ENCODE assay signal across 16 mouse cellular contexts in the genomic region with DNA sequence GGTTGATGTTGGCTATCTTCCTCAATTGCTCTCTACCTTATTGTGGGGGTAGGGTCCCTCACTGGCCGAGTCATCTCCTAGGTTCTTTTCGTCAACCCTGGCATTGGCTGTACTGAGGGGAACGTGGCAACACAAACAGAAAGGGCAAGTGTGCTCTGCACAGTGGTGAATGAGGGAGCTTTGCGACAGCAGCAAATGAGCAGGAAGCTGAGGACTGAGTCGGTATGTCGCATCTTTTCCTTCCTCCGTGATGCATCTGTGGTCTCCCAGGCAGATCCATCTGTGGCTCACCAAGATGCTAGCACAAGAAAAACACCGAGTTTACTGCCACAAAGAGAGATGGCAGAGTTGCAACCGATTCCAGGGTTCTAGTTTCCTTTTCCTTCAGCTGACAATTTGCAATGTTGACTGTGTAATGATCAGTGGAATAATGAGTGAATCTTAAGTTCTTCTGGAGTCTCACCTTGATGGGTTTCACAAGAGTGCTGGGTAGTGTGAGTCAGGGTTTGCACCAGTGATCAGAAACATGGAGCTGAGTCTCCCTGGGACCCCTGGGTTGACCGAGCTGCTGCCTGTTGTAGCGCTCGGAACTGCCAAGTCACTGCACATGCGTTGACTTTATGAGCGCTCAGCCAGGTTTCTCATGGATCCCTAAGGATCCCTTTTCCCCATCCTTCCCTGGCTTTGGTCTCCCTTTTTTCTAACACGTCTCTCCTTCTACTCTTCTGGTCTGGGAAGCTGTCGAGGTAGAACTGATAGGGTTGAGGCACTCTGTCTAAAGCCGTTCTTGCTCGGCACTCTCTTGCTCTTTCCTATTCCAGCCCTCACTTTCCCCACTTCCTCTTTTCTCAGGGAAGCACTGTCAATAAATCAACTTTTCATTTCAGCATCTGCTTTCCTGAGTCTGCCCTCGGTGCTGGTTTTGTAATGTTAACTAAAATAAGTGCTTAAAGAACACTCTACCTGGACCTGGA. TPM values are rescaled to one million over a fixed set of nuclear protein-coding genes. Genes with fewer than 3 reads are reported as not detected.
DNase-seq lines count a peak whose midpoint lies in the region; ATAC-seq and TF ChIP-seq lines count a peak whose summit lies in the region.
"Had no signal": no experiment of that assay in that cellular context is flagged by ENCODE, and none has a peak within 500 bp of the region (broad histone marks: within the 10 kb centered on the region; RNA-seq: fewer than 3 reads in every experiment).

No protein-coding gene starts in this region.

- H3K4me3 ChIP-seq in bone marrow macrophage, adult 2 months (ENCODE audit: insufficient read depth, low read length), result peak overlapping the region; percentile 42
- no peak overlapping the region for H3K4me3 ChIP-seq in liver, embryonic 12.5 days
- no peak overlapping the region for H3K4me3 ChIP-seq in midbrain, embryonic 16.5 days (ENCODE audit: low read depth, low read length)
- H3K4me3 ChIP-seq in hindbrain, embryonic 11.5 days (ENCODE audit: low read depth, low read length), result no peak overlapping the region
- H3K4me3 ChIP-seq: heart, embryonic 13.5 days; hindbrain, embryonic 10.5 days; neural tube, embryonic 12.5 days had no signal

- no peaks in the 10 kb centered on the region for H3K36me3 ChIP-seq in liver, embryonic 12.5 days
- H3K36me3 ChIP-seq in midbrain, embryonic 16.5 days (ENCODE audit: control insufficient read depth, insufficient read depth, low read length), result no peaks in the 10 kb centered on the region
- no peaks in the 10 kb centered on the region for H3K36me3 ChIP-seq in hindbrain, embryonic 11.5 days (ENCODE audit: control insufficient read depth, insufficient read depth, low read length)
- H3K36me3 ChIP-seq: heart, embryonic 13.5 days; hindbrain, embryonic 10.5 days; neural tube, embryonic 12.5 days had no signal

- H3K4me1 ChIP-seq in bone marrow macrophage, adult 2 months (ENCODE audit: control insufficient read depth, insufficient read depth, low read length), result peaks cover 26% of the 10 kb centered on the region
- H3K4me1 ChIP-seq in liver, embryonic 12.5 days, result no peaks in the 10 kb centered on the region
- no peaks in the 10 kb centered on the region for H3K4me1 ChIP-seq in midbrain, embryonic 16.5 days (ENCODE audit: control insufficient read depth, insufficient read depth, low read length)
- H3K4me1 ChIP-seq in hindbrain, embryonic 11.5 days (replicated peaks; ENCODE audit: control insufficient read depth, insufficient read depth, low read length), result no peaks in the 10 kb centered on the region
- H3K4me1 ChIP-seq: neural tube, embryonic 12.5 days had no signal

- no peaks in the 10 kb centered on the region; the same call in 1 of the 2 replicates for H3K27me3 ChIP-seq in liver, embryonic 12.5 days (replicated peaks)
- H3K27me3 ChIP-seq in midbrain, embryonic 16.5 days (ENCODE audit: control insufficient read depth, insufficient read depth, low read depth, low read length), result no peaks in the 10 kb centered on the region
- no peaks in the 10 kb centered on the region for H3K27me3 ChIP-seq in hindbrain, embryonic 11.5 days (ENCODE audit: control insufficient read depth, insufficient read depth, low read length)
- H3K27me3 ChIP-seq: heart, embryonic 13.5 days; neural tube, embryonic 12.5 days had no signal

- peak overlapping the region; percentile 35 for H3K4me2 ChIP-seq in liver, embryonic 12.5 days
- no peak overlapping the region for H3K4me2 ChIP-seq in midbrain, embryonic 16.5 days (ENCODE audit: low read length)
- H3K4me2 ChIP-seq in hindbrain, embryonic 11.5 days (replicated peaks; ENCODE audit: low read depth, low read length), result no peak overlapping the region
- H3K4me2 ChIP-seq: heart, embryonic 13.5 days; neural tube, embryonic 12.5 days had no signal

- H3K27ac ChIP-seq in bone marrow macrophage, adult 2 months (ENCODE audit: insufficient read depth, low read depth, low read length), result peak overlapping the region; percentile 15
- H3K27ac ChIP-seq in liver, embryonic 12.5 days, result no peak overlapping the region
- H3K27ac ChIP-seq in midbrain, embryonic 16.5 days (ENCODE audit: low read length), result no peak overlapping the region
- H3K27ac ChIP-seq in hindbrain, embryonic 11.5 days (ENCODE audit: low read depth, low read length), result no peak overlapping the region
- H3K27ac ChIP-seq: heart, embryonic 13.5 days; hindbrain, embryonic 10.5 days; neural tube, embryonic 12.5 days had no signal

- H3K9me3 ChIP-seq in liver, embryonic 12.5 days (replicated peaks), result no peaks in the 10 kb centered on the region
- no peaks in the 10 kb centered on the region for H3K9me3 ChIP-seq in midbrain, embryonic 16.5 days (replicated peaks; ENCODE audit: control insufficient read depth, low read length, poor library complexity, severe bottlenecking)
- no peaks in the 10 kb centered on the region for H3K9me3 ChIP-seq in hindbrain, embryonic 11.5 days (ENCODE audit: control insufficient read depth, low read length)
- H3K9me3 ChIP-seq: neural tube, embryonic 12.5 days had no signal

- DNase-seq in layer of hippocampus, adult 9-11 months, result peak; percentile 27
- no peak for DNase-seq in layer of hippocampus, adult 8-10 months (ENCODE audit: low spot score in 2 of 2)
- DNase-seq in hindbrain, embryonic 11.5 days (ENCODE audit: low spot score), result no peak
- DNase-seq: cerebellum, postnatal 10 days; lung, postnatal 4 days; right cerebral cortex, postnatal 4 days; thymus, adult 2 months had no signal

- no peak for TF ChIP-seq POLR2A in bone marrow macrophage, adult 2 months (IDR thresholded peaks at IDR 0.05; ENCODE audit: borderline replicate concordance, low read depth, low read length)

- 29% methylated on average over 19 of the region's 19 CpGs for WGBS in liver, embryonic 12.5 days (ENCODE audit: insufficient replicate concordance)
- 89% methylated on average over 19 of the region's 19 CpGs for WGBS in midbrain, embryonic 16.5 days
- WGBS in hindbrain, embryonic 11.5 days, result 84% methylated on average over 19 of the region's 19 CpGs

- no peak overlapping the region for H3K9ac ChIP-seq in liver, embryonic 12.5 days
- H3K9ac ChIP-seq in midbrain, embryonic 16.5 days (ENCODE audit: low read depth, low read length), result no peak overlapping the region
- H3K9ac ChIP-seq in hindbrain, embryonic 11.5 days (ENCODE audit: low read depth, low read length), result no peak overlapping the region
- H3K9ac ChIP-seq: heart, embryonic 13.5 days; neural tube, embryonic 12.5 days had no signal

- ATAC-seq in liver, embryonic 12.5 days, result no peak
- peak; percentile 82 for ATAC-seq in megakaryocyte progenitor cell, adult 5-6 weeks (replicated peaks; ENCODE audit: poor library complexity)
- no peak for ATAC-seq in midbrain, embryonic 16.5 days
- no peak for ATAC-seq in cerebellum, adult (ENCODE audit: insufficient number of reproducible peaks, low FRiP score, low TSS enrichment)
- no peak for ATAC-seq in hindbrain, embryonic 11.5 days (ENCODE audit: low FRiP score)
- ATAC-seq: intestine, embryonic 16.5 days had no signal

- no peak for TF ChIP-seq CTCF in bone marrow macrophage, adult 2 months (IDR thresholded peaks at IDR 0.05; ENCODE audit: low read depth, low read length)

RNA-seq across cellular contexts. Expression of a gene that starts 26.4 kb away (rescaled TPM):
- under 1 TPM; 0.18 to 0.55 (median 0.38) TPM for total RNA-seq in layer of hippocampus, adult 8-10 months (2022)
- 2.3 and 2.7 TPM in 2 replicates for polyA plus RNA-seq in bone marrow macrophage, adult 2 months (2012; ENCODE audit: insufficient read depth, insufficient read length, missing spikeins)
- polyA plus RNA-seq in liver, embryonic 12.5 days (2016; fragmentation: Nextera tagmentation; extraction: Ambion mirVana), result 0.42 and 0.60 TPM in 2 replicates
- total RNA-seq in megakaryocyte progenitor cell, adult 5-6 weeks (2015), result 0.57 and 2.2 TPM in 2 replicates
- 0.50 TPM in 1 of 2 replicates, not detected in the other for total RNA-seq in megakaryocyte progenitor cell, adult 5-6 weeks (2017)
- 0.06 and 0.20 TPM in 2 replicates for polyA plus RNA-seq in midbrain, embryonic 16.5 days (2015; fragmentation: Nextera tagmentation; extraction: Ambion mirVana)
- polyA plus RNA-seq in hindbrain, embryonic 11.5 days (2014; fragmentation: Nextera tagmentation; extraction: Ambion mirVana), result 0.96 and 1.3 TPM in 2 replicates
